Mouse (Mus musculus) forebrain, embryonic 10.5 days (tissue): ENCODE results near the gene Atoh8. TPM values are rescaled to one million over a fixed set of nuclear protein-coding genes. Genes with fewer than 3 reads are reported as not detected.

Experiments used
- DNase-seq: peaks from one replicate; pipeline ENCODE4 v3.0.0-alpha.2; 2017; ENCODE audit warnings: low spot score; ENCODE audit errors: extremely low spot score
- H3K27ac ChIP-seq: fragments of 300-500 bp; sonication (generic); 2 replicates; pipeline ENCODE4 v1.5.1; 2016; ENCODE audit warnings: mild to moderate bottlenecking
- H3K27me3 ChIP-seq: fragments of 300-500 bp; sonication (generic); 2 replicates; pipeline ENCODE4 v1.6.1; 2016; ENCODE audit warnings: mild to moderate bottlenecking; ENCODE audit not compliant: poor library complexity, severe bottlenecking
- H3K36me3 ChIP-seq: fragments of 300-500 bp; sonication (generic); replicated peaks from 2 replicates; pipeline ENCODE4 v1.6.1; 2016; ENCODE audit warnings: mild to moderate bottlenecking, moderate library complexity
- H3K4me1 ChIP-seq: fragments of 300-500 bp; sonication (generic); 2 replicates; pipeline ENCODE4 v1.6.1; 2016
- H3K4me3 ChIP-seq: fragments of 300-500 bp; sonication (generic); 2 replicates; pipeline ENCODE4 v1.5.1; 2016; ENCODE audit warnings: mild to moderate bottlenecking, moderate library complexity
- H3K9me3 ChIP-seq: fragments of 300-500 bp; sonication (generic); 2 replicates; pipeline ENCODE4 v1.6.1; 2016; ENCODE audit warnings: mild to moderate bottlenecking, moderate library complexity
- WGBS: fragments of 180-500 bp; shearing (Covaris S2); methylation state at CpG from one replicate; pipeline ENCODE4 v1.1.7; 2016; 5-methylcytosine and 5-hydroxymethylcytosine counted together
- polyA plus RNA-seq: library from polyadenylated mRNA; unstranded; fragments of >200 nt; fragmentation: Nextera tagmentation; extraction: Ambion mirVana; gene quantifications from 2 replicates; pipeline ENCODE4 v1.2.1, GENCODE M21; 2016

Atoh8 gene
- polyA plus RNA-seq, 1 experiment from 2014 or later = 11.2 TPM

GRCm38 (mm10) chr6:72218281-72218680, 17.1 kb downstream of the Atoh8 start:
- no peaks in the 10 kb centered on the region for H3K9me3 ChIP-seq
- 61% methylated on average over 4 of the region's 4 CpGs for WGBS
- H3K4me1 ChIP-seq = peaks cover 99% of the 10 kb centered on the region
- H3K27ac ChIP-seq = peak overlapping the region; percentile 57
- no peak overlapping the region for H3K4me3 ChIP-seq
- H3K27me3 ChIP-seq = peaks cover 73% of the 10 kb centered on the region
- DNase-seq = no peak
- 0 out of 2 replicates have a peak, but pooled peaks cover 2% of the 10 kb centered on the region for H3K36me3 ChIP-seq

DNA sequence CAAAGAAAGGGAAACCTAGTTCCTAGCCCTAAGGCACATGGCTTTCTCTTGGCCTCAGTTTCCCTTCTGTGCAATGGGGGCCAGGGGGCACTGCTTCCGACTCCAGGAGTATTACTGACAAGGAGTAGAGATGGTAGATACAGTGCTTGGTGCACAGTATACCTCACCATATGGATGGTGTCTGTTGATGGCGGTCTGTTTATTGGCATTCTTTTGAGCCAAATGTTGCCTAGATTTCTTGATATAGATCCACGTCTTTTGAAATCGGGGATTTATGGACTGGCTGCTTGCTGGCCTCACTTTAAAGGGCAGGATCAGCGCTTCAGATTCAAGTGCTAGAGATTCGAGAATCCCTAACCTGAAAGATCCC, 18.0 kb downstream of the Atoh8 start:
- peaks cover 82% of the 10 kb centered on the region for H3K27me3 ChIP-seq
- peaks cover 98% of the 10 kb centered on the region for H3K4me1 ChIP-seq
- DNase-seq = no peak
- H3K36me3 ChIP-seq = 0 out of 2 replicates have a peak, but pooled peaks cover 2% of the 10 kb centered on the region
- peak overlapping the region; percentile 89 for H3K27ac ChIP-seq
- H3K4me3 ChIP-seq = peak overlapping the region; percentile 44
- WGBS = 77% methylated on average over 6 of the region's 6 CpGs
- H3K9me3 ChIP-seq = no peaks in the 10 kb centered on the region

GRCm38 (mm10) chr6:72216681-72217414, 18.5 kb downstream of the Atoh8 start:
- peaks cover 86% of the 10 kb centered on the region for H3K27me3 ChIP-seq
- 0 out of 2 replicates have a peak, but pooled peaks cover 2% of the 10 kb centered on the region for H3K36me3 ChIP-seq
- peak overlapping the region; percentile 44 for H3K4me3 ChIP-seq
- peaks cover 93% of the 10 kb centered on the region for H3K4me1 ChIP-seq
- peak overlapping the region; percentile 89 for H3K27ac ChIP-seq
- DNase-seq = peak; percentile 87
- no peaks in the 10 kb centered on the region for H3K9me3 ChIP-seq
- WGBS = 2% methylated on average over 33 of the region's 33 CpGs

DNA sequence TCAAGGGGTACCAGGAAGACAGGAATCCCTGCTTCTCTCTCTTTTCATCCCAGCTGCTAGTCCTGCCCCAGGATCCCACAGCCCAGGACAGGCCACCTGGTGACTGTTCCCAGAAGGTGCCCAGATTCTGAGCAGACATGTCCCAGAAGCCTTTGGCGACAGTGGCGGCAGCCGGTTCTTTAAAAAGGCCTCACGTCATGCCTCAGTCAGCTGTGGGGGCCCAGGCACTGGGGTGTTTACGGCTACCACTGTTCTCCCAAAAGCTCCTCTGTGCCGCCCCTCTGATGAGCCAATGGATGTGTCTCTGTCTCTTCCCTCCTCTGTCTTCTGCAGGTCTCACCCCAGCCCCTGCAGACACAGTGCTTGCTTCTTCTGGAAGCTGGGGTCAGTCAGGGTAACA, 19.8 kb downstream of the Atoh8 start:
- Histone ChIP-seq H3K27ac (peak overlapping the region; percentile 89), H3K36me3 (0 out of 2 replicates have a peak, but pooled peaks cover 2% of the 10 kb centered on the region), H3K4me1 (peaks cover 91% of the 10 kb centered on the region), H3K4me3 (no peak overlapping the region), H3K27me3 (peaks cover 79% of the 10 kb centered on the region), H3K9me3 (no peaks in the 10 kb centered on the region)
- 60% methylated on average over 6 of the region's 6 CpGs for WGBS
- no peak for DNase-seq

GRCm38 (mm10) chr6:72211360-72211759, 24.0 kb downstream of the Atoh8 start:
- Histone ChIP-seq H3K27me3 (peaks cover 67% of the 10 kb centered on the region), H3K36me3 (peaks cover 13% of the 10 kb centered on the region), H3K4me3 (no peak overlapping the region), H3K4me1 (peaks cover 70% of the 10 kb centered on the region), H3K27ac (peak overlapping the region; percentile 41), H3K9me3 (no peaks in the 10 kb centered on the region)
- 73% methylated on average over 4 of the region's 4 CpGs for WGBS
- no peak for DNase-seq

DNA sequence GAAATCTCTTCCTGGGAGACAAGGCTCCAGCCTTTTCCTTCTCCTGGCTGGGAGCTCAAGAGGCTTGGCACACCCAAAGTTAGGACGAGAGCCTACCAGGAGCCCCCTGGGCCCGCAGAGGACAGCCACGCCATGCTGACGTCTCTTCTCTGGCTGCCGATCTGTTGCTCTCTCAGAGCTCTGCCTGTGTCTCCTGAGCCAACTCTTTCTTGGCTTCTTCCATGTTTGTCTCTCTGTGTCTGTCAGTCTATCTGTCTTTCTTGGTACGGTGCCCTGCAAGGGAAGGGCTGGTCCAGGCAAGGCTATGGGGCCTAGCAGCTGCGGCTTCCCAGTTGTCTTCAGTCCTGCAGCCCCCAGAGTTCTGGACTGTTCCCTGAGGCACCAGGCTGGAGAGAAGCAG, 24.6 kb downstream of the Atoh8 start:
- Histone ChIP-seq H3K27me3 (peaks cover 67% of the 10 kb centered on the region), H3K9me3 (no peaks in the 10 kb centered on the region), H3K4me1 (peaks cover 70% of the 10 kb centered on the region), H3K4me3 (no peak overlapping the region), H3K27ac (0 out of 2 replicates have a peak overlapping the region, but pooled peaks have one; percentile 8), H3K36me3 (peaks cover 18% of the 10 kb centered on the region)
- DNase-seq = no peak
- 91% methylated on average over 7 of the region's 7 CpGs for WGBS

GRCm38 (mm10) chr6:72209738-72210137, 25.6 kb downstream of the Atoh8 start:
- H3K9me3 ChIP-seq = no peaks in the 10 kb centered on the region
- H3K4me3 ChIP-seq = no peak overlapping the region
- 95% methylated on average over 7 of the region's 7 CpGs for WGBS
- H3K27me3 ChIP-seq = peaks cover 56% of the 10 kb centered on the region
- no peak overlapping the region for H3K27ac ChIP-seq
- H3K36me3 ChIP-seq = peaks cover 29% of the 10 kb centered on the region
- peaks cover 68% of the 10 kb centered on the region for H3K4me1 ChIP-seq
- DNase-seq = no peak

- H3K4me1 ChIP-seq = peaks cover 57% of the 10 kb centered on the region
- H3K27ac ChIP-seq = peak overlapping the region; percentile 41; the same call in 1 of the 2 replicates
- 67% methylated on average over 8 of the region's 8 CpGs for WGBS
- H3K36me3 ChIP-seq = peaks cover 36% of the 10 kb centered on the region
- H3K27me3 ChIP-seq = peaks cover 44% of the 10 kb centered on the region
- H3K9me3 ChIP-seq = no peaks in the 10 kb centered on the region
- no peak for DNase-seq
- no peak overlapping the region for H3K4me3 ChIP-seq
Measured at GRCm38 (mm10) chr6:72208406-72209045, 26.9 kb downstream of the Atoh8 start.

GRCm38 (mm10) chr6:72206021-72206420, 29.4 kb downstream of the Atoh8 start:
- Histone ChIP-seq H3K4me1 (peaks cover 56% of the 10 kb centered on the region), H3K36me3 (peaks cover 36% of the 10 kb centered on the region), H3K27me3 (peaks cover 28% of the 10 kb centered on the region), H3K27ac (0 out of 2 replicates have a peak overlapping the region, but pooled peaks have one; percentile 22), H3K9me3 (no peaks in the 10 kb centered on the region), H3K4me3 (no peak overlapping the region)
- WGBS = 72% methylated on average over 9 of the region's 9 CpGs
- no peak for DNase-seq

DNA sequence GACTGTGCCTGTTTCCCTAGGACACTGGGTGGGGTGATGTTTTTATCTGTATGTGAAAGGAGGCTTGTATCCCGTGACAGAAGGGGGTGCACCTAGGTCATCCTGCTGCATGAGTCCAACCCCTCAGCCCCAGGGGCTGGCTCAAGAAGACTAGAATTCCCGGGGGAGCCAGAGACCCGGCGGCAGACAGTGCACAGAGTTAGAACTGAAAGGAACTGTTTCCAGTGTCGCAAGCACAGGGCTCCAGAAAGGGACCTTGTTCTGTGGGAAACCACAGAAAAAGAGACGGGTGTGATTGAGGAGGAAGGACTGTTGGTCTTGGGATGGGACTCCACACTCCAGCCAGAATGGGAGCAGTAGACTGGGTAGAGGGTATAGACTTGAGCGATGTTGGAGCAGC, 30.5 kb downstream of the Atoh8 start:
- DNase-seq = no peak
- Histone ChIP-seq H3K36me3 (peaks cover 36% of the 10 kb centered on the region), H3K4me3 (no peak overlapping the region), H3K9me3 (no peaks in the 10 kb centered on the region), H3K27me3 (peaks cover 22% of the 10 kb centered on the region), H3K4me1 (peaks cover 59% of the 10 kb centered on the region), H3K27ac (no peak overlapping the region)
- 77% methylated on average over 7 of the region's 7 CpGs for WGBS

- Histone ChIP-seq H3K27me3 (peaks cover 25% of the 10 kb centered on the region), H3K9me3 (no peaks in the 10 kb centered on the region), H3K36me3 (peaks cover 36% of the 10 kb centered on the region), H3K4me3 (no peak overlapping the region), H3K4me1 (peaks cover 49% of the 10 kb centered on the region), H3K27ac (no peak overlapping the region)
- WGBS = 82% methylated on average over 5 of the region's 5 CpGs
- DNase-seq = no peak
Measured at GRCm38 (mm10) chr6:72203279-72203678, 32.1 kb downstream of the Atoh8 start.

- no peaks in the 10 kb centered on the region for H3K9me3 ChIP-seq
- WGBS = 90% methylated on average over 5 of the region's 5 CpGs
- no peak for DNase-seq
- H3K27ac ChIP-seq = no peak overlapping the region
- H3K4me3 ChIP-seq = no peak overlapping the region
- H3K27me3 ChIP-seq = peaks cover 22% of the 10 kb centered on the region
- peaks cover 44% of the 10 kb centered on the region for H3K4me1 ChIP-seq
- peaks cover 31% of the 10 kb centered on the region for H3K36me3 ChIP-seq
Measured at GRCm38 (mm10) chr6:72202732-72203131, 32.6 kb downstream of the Atoh8 start.
